Mouse (Mus musculus) liver, postnatal 0 days (tissue): ENCODE measurements around the gene Gucy2d.

ENCODE experiments used
- CTCF ChIP-seq: sonication (generic); IDR thresholded peaks from 2 replicates; pipeline ENCODE4 v1.5.1; 2016; ENCODE audit warnings: antibody characterized with exemption, low read depth
- EP300 ChIP-seq: IDR thresholded peaks from 2 replicates; pipeline ENCODE4 v1.6.1; 2016; ENCODE audit warnings: antibody characterized with exemption, low read depth, mild to moderate bottlenecking

GRCm38 (mm10) chr7:98430785-98431184 is 9.4 kb upstream of the Gucy2d start:
- TF ChIP-seq EP300 = no peak
- peak; percentile 91 for TF ChIP-seq CTCF
